Mouse (Mus musculus) v-Abl transformed pro-B cells (cell line): ENCODE measurements around the gene Actr1a.

Experiments used
- in situ Hi-C, 2 experiments: fragments of 400-800 bp; cut with MboI; formaldehyde crosslinking; loops; one replicate each; pipeline ENCODE4 v1.15.1; 2025; ENCODE audit not compliant: unreplicated experiment in 2 of 2

Actr1a gene

DNA sequence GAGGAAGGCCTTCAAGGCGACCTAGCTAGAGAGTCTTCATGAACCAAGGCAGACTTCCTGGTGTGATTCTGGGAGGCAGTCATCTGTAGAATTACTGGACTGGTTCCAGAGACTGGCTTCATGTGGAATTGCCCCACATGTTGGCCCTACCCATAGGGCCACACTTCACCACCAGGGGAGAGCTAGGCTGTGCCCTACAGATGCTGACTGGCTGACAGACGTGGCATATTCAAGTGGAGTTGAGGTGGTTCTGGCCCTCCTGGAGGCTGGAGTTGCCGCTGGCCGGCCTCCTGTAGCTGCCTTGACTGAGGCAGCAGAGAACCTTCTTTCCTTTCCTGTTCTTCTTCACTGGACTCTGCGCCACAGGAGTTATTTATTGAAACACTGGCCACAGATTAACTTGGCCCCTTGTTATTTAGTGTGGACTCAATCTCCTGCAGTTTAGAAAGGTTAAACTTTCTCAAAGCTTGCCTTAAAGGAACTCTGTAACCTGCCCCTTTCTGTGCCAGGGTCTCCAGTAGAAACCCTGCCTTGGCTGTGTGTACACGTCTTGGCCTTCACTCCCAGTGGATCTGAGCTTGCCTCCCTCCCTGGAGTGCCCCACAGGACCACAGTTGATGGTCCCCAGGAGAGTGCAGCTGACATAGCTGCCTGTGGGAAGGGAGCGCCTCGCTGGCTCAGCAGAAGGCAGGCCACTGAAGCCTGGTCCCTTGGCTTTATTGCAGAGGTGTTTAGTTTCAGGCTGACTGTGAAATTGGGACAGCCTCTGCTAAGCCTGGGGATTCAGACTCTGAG, 11.2 kb upstream of the Actr1a start:
- in situ Hi-C loops: no loop called here

DNA sequence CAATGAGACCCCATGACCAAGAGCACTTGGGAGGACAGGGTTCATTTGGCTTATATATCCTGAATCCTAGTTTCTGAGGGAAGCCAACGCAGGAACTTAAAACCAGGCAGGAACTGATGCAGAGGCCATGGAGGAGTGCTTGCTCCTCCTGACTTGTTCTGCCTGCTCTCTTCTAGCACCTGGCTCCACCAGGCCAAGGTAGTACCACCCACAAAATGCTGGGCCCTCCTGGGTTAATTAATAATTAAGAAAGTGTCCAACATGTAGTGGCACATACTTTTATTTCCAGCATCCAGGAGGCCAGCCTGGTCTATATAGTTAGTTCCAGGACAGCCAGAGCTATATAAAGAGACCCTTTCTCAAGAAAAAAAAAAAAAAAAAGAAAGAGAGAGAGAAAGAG, 8.5 kb upstream of the Actr1a start:
- in situ Hi-C loops: loop anchor here in 1 of 2 experiments (5.0 kb wide), 1 partner anchor 33 kb away; no protein-coding TSS in a partner anchor

DNA sequence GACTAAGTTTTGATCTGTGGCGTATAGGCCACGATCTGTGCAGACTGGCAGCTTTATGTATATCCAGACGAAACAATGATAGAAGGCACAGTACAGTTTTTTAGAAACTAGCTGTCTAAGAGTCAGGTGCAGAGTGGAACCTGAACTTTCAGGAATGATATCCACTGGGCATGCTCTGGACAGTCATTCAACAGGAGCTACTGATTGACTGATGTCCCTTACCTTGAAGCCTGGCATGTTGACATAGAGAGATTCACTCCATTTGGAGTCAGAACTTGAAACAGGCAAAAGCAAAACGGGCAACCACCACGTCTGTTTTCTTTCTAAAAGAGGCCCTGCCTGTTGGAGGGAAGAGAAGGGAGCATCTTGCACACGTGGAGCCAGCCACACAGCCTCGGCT, 5.0 kb upstream of the Actr1a start:
- in situ Hi-C loops: loop anchor here in 1 of 2 experiments (5.0 kb wide), 1 partner anchor 37 kb away; no protein-coding TSS in a partner anchor

DNA sequence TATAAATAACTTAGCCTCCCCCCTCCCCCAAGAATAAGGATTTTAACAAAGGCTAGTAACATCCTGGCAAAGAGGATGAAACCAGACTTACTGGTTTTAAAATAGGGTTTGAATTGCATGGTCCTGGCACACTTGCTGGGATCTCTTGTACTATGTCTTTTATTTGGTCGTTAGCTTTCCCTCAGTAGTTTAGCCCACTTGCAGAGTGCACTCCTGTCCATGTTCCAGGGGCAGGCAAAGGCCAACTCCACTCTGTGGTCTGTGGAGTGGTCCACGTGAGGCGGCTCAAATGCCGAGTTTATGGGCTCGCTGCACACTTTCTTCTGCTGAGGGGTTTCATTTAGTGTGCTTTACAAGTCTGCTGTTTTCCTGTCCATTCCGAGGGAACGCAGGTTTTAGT, 4.3 kb upstream of the Actr1a start:
- in situ Hi-C loops: loop anchor here (5.0 kb wide), 2 partner anchors 37 to 47 kb away; no protein-coding TSS in a partner anchor

DNA sequence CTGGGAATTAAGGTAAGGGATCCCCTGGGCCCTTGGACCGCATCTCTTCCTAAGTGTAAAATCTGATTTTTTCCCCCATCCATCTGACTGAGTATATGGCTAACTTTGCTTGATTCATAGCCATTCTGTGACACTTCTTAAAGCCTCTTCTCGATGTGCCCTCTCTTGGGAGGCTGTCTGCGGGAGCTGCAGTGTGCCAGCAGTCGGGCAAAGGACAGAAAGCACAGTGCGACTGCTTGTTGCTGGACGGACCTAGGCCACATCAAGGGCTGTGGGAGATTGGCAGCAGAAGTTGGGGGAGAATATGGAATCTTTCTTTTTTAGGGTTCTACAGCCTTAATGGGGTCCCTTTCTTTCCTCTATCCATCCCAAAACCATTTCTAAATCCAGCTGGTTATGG, 3.8 kb upstream of the Actr1a start:
- in situ Hi-C loops: loop anchor here in 1 of 2 experiments (5.0 kb wide), 1 partner anchor 48 kb away; no protein-coding TSS in a partner anchor

DNA sequence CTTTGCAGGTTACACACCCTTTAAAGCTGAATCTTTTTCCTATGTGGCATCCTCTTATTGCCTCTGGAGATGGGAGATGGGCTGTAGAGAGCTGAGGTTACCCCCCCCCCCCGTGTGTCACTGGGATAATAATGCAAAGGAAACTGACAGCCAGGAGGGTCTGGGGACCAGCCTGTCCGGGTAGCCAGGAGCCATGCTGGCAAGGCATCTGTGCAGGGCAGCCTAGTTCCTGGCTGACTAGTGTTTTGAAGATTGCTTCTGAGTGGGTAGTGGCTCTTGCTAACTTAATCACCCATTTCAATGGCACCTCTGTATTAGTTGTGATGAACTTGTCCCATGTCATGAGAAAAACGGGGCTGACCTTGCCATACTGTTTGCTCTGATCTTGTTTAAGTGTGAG, 2.9 kb upstream of the Actr1a start:
- in situ Hi-C loops: loop anchor here in 1 of 2 experiments (5.0 kb wide), 1 partner anchor 49 kb away; no protein-coding TSS in a partner anchor

DNA sequence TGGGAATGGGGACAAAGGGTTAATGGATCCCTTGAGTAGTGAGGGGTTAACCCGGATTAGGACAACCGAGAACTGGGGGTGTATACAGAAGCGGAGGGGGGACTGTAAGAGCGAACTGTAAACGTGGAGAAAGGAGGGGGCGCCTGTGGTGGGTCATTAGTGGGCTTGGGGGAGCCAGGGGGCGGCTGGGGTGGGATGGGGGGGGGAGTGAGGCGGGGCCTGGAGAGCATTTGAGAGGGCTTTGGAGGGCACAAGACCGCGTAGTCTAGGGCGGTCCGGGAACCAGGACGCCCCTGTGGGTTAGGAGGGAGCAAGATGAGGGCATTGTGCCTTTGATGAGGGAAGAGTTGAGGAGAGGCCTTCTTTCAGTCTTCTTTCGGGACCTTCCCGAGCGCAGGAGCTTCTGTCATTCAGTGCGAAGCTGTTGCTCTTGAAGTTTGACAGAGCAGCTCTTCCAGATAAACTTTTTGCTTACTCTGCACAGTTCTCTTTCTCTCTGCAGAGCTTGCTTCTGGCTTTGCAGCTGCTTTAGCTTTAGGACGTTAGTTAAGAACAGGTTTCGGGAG, 2.0 kb upstream of the Actr1a start:
- in situ Hi-C loops: loop anchor here in 1 of 2 experiments (5.0 kb wide), 1 partner anchor 50 kb away; no protein-coding TSS in a partner anchor

DNA sequence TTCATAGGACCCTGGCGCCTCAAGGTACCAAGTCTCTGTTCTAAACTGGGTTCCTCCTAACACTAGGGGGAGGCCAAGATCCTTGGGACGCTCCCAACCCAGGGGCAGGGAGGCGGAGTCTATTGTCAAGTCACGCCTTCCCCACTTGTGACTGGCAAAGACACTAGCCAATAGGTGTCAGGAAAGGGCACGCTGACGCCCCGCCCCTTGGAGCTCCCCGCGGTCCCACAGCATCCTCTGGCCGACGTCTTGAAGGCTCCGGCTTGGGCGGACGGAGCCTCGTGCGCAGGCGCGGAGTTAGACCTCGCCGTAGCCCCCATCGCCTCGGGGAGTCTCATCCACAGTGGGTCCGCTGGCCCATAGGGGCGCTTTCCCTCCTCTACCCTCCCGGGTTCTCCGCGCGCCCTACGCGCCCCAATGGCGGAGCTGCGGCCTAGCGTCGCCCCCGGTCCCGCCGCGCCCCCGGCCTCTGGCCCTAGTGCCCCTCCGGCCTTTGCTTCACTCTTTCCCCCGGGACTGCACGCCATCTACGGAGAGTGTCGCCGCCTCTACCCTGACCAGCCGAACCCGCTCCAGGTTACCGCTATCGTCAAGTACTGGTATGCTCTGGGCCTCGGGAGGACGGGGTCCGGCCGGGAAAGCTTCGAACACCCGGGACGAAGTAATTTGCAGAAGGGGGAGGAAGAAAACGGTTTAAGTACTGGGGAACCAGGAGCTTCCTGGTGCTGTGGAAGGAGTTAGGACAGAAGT, 1.3 kb upstream of the Actr1a start, which contains the start of gene Sufu:
Sufu (plus strand) TSS at position 211 of the 750 bp plus-strand sequence.
- in situ Hi-C loops: loop anchor here in 1 of 2 experiments (5.0 kb wide), 1 partner anchor 50 kb away; no protein-coding TSS in a partner anchor

DNA sequence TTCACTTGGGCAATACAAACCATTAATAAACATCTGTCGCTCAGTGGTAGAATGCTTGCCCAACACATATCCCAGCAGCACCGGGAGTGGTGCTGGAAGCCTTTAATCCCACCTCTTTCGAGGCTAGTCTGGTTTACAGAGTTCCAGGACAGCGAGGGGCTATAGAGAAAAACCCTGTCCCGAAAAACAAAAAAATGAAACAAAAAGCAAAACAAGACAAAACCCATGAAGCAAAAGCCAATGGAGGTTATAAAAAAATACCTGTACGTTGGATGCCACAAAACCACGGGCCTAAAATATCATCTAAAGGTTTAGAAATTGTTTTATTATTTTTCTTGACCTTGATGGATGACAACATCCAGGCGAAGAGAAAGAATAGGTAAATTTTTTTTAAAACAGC, 561 bp upstream of the Actr1a start:
- in situ Hi-C loops: loop anchor here in 1 of 2 experiments (5.0 kb wide), 1 partner anchor 51 kb away; no protein-coding TSS in a partner anchor

DNA sequence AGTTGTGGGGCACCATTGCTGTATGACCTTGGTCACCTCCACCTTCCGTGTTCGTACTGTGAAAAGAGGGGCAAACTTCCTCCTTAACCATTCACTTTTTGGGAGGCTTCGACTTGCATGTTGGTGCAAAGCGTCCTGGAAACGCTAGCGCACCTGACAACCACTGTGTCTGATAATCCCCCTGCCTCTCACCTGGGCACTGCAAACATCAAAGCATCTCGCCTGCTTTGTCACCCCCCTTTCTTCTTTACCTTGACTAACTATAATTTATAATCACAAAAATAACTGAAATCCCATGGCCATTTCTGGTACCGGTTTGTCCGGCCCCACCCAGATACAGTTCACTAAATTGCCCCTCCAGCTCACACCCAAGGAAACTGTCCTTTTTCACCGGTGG, 838 bp downstream of the Actr1a start:
- in situ Hi-C loops: loop anchor here in 1 of 2 experiments (5.0 kb wide), 1 partner anchor 53 kb away; no protein-coding TSS in a partner anchor

DNA sequence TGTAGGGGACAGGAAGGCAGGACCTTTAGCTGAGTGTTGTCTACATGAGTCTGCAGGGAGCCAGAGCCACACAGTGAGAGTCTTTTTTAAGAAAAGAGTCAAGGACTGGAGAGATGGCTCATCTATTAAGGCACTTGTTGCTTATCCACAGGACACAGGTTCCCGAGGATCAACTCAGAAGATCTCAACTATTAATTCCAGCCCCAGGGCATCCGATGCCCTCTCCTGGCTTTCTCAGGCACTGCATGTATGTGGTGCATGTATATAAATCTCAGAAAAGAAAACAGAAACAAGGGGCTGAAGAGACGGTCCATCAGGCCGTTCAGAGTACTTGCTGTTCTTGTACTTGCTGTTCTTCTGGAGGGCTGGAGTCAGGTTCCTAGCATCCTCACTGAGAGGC, 3.5 kb downstream of the Actr1a start:
- in situ Hi-C loops: no loop called here

DNA sequence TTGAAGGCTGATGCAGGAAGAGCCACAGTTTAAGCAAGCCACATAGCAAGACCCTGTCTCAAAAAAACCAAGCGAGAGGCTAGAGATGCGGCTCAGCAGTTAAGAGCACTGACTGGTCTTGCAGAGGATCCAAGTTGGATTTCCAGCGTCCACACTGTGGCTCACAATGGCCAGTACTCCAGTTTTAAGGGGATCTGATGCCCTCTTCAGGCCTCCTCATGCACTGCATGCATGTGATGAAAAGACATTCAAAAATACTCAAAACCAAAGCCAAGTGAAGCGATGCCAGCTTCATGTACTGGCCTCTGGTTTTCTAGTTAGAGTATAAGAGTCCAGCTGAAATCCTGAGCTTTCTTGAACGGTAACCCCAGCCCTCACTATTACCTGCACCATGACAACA, 5.7 kb downstream of the Actr1a start:
- in situ Hi-C loops: no loop called here

DNA sequence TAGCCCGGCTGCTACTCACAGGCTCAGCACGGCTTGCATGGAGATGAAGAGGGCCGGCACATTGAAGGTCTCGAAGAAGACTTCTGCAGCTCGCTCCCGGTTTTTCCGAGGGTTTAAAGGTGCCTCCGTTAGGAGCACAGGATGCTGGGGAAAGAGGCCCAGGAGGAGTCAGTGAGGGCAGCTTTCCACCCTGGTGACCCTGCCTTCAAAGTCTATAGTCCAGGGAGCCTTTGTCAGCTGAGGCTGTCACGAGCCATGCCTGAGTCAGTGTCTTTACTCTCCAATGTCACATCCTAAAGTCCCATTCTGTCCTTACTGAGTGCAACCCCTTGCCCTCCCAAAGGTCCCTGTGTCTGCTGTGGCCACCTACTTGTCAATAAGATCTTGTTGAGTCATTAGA, 13.3 kb downstream of the Actr1a start:
- in situ Hi-C loops: no loop called here

DNA sequence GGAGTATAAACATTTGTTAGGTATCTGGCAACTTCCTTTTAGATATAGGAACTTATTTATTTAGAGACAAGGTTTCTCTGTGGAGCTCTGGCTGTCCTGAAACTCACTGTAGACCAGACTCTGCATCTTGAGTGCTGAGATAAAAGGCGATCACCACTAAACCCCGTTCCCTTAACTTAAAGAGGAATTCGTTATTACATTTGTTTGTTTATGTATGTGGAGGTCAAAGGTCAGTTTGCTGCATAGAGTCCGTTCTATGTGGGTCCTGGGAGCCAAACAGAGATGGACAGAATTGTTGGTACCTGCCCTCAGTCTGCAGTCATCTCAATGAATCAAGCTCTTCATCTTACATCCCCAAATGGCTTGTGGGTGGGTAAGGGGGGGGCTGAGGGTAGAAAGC, 19.7 kb downstream of the Actr1a start:
- in situ Hi-C loops: no loop called here

DNA sequence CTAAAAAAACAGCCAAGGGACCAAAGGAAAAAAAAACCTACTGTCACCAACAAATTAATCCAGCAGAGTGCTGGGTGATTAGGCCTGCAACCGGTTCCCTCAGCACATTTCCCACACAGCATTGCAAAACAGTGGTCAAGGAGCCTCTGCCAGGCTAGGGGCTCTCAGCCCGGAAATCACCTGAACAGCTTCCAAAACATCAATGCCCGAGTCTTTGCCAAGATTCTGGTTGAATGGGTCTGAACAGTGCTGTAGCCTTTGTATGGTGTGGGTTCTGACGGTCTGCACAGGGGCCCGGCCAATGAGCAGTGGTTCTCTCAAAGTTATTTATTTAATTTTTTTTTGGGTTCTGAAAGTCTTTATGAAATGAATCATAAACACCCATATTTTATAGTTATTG, 20.1 kb downstream of the Actr1a start:
- in situ Hi-C loops: no loop called here

DNA sequence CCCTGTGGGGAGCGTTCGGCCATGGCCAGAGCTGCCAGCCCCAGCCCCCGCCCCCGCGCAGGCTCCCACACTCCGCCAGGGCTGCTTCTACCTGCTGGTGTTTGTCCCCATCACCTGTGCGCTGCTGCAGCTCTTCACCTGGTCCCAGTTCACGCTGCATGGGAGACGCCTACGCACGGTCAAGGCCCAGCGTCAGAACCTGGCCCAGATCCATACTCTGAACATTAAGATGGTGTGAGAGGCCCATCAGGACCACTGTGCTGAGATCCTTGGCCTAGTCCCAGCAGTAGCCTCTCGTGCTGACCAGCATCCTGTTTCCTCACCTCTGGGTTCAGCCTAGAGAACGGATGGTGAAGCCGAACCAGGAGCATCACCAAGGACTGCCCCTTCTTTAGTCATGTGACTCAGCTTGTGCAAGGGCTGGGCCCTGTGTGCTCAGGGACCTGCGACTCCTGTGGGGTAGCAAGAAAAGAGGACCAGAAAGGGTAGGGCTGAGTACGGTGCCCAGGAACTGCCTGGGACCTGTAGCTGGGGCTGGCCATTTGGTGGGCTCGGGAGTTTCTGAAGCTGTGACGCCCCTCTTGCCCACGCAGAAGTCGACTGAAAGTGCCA, 21.0 kb downstream of the Actr1a start:
- in situ Hi-C loops: no loop called here

DNA sequence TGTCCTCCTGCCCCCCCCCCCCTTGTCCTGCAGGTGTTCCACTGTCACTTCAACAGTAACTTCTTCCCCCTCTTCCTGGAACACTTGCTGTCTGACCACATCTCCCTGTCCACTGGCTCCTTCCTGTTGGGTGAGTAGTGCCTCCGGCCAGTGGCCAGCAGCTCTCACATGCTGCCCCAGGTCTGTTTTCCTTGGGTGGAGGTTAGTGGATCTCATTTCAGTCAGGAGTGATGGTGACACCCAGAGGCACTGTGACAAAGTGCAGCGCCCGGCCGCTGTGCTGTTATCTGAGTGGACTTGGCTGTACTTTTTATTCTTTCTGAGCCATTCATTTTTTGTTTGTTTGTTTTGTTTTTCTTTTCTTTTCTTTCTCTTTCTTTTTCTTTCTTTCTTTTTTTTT, 26.3 kb downstream of the Actr1a start:
- in situ Hi-C loops: no loop called here

DNA sequence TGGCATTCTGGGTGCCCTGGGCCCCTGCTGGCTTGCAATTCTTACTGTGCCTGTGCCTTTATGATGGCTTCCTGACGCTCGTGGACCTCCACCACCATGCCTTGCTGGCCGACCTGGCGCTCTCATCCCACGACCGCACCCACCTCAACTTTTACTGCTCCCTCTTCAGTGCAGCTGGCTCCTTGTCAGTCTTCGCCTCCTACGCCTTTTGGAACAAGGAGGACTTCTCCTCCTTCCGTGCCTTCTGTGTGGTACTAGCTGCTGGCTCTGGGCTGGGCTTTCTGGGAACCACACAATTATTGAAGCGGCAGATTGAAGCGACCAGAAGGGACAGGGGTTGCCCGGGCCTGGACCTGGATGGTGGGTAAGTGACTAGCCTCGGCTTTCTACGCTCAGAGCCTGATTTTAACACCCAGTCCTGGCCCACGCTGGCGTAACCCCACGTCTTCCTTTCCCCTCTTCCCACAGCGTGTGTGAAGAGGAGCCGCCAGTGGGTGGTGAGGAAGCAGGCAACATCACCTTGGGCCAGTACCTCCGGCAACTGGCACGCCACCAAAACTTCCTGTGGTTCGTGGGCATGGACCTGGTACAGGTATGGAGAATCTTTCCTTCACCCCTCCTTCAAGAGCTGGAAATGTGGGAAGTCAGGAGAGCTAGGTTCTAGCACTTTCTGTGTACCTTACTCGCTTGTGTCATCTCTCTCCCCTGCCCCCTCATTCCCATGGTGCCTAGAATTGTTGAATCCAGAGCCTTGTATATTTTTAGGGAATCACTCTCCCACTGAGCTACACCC, 27.6 kb downstream of the Actr1a start:
- in situ Hi-C loops: no loop called here

DNA sequence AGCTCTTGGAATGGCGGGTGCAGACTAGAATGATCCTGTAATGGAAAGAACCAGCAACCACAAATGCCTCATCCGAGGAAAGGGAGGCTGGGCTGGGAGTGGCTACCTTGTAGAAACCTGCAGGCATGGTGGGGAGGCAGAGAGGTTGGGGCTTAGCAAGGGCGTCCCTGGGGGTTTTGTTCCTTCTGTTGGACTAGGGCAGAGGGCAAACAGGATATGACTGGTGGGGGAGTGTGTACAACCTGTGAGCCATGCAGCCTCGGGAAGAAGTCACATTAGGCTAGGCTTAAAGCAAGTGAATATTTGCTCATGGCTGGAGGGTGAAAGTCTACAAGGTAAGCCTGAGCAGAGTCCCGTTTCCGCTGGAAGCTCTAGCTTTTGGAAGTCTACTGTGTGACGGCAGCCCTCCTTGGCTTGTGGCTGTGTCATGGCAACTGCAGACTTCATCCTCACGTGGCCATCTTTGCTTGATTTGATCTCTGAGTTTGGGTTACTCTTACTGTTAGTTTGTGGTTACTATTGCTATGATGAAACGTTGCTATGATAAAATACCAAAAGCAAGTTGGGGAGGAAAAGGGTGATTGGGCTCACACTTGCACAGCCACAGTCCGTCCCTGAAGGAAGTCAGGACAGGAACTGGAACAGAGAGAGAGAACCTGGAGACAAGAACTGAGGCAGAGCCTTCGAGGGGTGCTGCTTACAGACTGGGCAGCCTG, 32.1 kb downstream of the Actr1a start:
- in situ Hi-C loops: no loop called here
